Mouse (Mus musculus): ENCODE measurements around the gene Pih1d2. TPM values are rescaled to one million over a fixed set of nuclear protein-coding genes. Genes with fewer than 3 reads are reported as not detected.
A peak's percentile ranks its signal among the peaks of the same experiment; 100 is the strongest.

The Pih1d2 gene
- 5.2 and 5.8 TPM in 2 replicates for polyA plus RNA-seq (2015; fragmentation: Nextera tagmentation; extraction: Ambion mirVana)

DNA sequence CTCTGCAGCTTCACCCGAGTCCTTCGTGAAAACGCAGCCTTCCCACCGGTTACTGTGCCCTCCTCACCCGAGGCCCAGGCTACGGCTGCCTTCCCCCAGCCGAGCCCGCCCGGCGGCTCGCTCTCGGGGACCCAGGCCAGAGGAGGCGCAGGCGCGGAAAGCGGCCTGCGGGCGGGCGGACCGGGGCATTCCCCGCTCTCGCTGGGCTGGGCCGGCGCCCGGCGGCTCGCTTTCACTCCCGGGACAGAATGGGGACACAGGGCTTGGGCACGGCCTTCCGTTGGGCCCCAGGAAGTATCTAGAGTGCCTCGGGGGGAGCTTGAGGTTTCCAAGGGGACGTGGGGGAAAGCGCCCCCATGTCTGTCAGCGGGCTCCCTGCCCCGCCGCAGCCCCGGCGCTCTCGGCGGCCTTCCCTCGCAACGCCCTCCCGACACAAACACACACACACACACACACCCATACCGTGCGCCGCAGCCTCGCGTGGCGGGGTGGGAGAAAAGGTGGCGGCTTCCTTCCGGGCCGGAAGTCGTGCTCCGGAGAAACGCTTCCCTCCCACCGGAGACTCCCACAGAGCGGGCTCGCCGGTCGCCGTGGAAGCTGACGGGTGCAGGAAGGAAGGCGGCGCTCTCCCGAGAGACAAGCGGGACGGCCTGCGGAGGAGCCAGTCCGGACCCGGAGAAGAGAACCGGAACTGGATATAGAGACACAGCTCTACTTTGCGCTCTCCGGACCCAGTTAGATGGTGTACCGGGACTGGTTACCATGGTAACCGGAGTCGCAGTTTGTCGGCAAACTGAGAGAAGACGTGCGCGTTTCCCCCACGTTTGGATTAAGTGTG, at the start of gene Pih1d2, which contains the start of gene Nkapd1:
TSS of gene Pih1d2 (plus strand) at position 556 of the 838 bp plus-strand sequence.
TSS of gene Nkapd1 (minus strand) at position 699 of the 838 bp plus-strand sequence.
- Histone ChIP-seq H3K4me3 (peak within 1 kb of the TSS; percentile 100), H3K4me1 (replicated peaks) (peaks cover 28% of the 10 kb centered on the region), H3K27ac (replicated peaks) (peak within 1 kb of the TSS; percentile 97), H3K9ac (peak within 1 kb of the TSS; percentile 96), H3K36me3 (peaks cover 31% of the 10 kb centered on the region), H3K27me3 (no peaks in the 10 kb centered on the region), H3K4me2 (peak within 1 kb of the TSS; percentile 85), H3K9me3 (no peaks in the 10 kb centered on the region)
- ATAC-seq (ENCODE audit: low read depth): peak; percentile 97
- under 1% methylated on average over 70 of the region's 81 CpGs for WGBS

DNA sequence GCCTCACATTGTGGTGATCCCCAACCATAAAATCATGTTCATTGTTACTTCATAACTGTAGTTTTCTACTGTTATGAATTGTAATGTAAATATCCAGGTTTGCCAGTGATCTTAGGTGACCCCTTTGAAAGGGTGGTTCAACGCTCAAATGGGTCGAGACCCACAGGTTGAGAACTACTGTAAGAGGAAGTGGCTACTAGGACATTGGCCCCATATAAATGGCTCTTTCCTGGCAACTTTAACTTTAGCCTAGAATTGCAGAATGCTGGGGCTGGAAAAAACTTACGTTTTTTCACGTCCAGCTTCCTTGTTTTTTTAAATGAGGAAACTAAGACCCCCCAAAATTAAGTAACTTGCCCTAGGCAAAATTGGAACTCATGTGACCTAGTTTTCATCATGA, 49.7 kb upstream of the Pih1d2 start:
- Histone ChIP-seq H3K4me1 (replicated peaks) (no peaks in the 10 kb centered on the region), H3K4me3 (no peak overlapping the region), H3K27me3 (no peaks in the 10 kb centered on the region), H3K9ac (no peak overlapping the region), H3K27ac (replicated peaks) (no peak overlapping the region), H3K36me3 (no peaks in the 10 kb centered on the region), H3K4me2 (no peak overlapping the region), H3K9me3 (no peaks in the 10 kb centered on the region)
- WGBS: 92% methylated on average over 4 of the region's 4 CpGs
- ATAC-seq (ENCODE audit: low read depth): no peak

DNA sequence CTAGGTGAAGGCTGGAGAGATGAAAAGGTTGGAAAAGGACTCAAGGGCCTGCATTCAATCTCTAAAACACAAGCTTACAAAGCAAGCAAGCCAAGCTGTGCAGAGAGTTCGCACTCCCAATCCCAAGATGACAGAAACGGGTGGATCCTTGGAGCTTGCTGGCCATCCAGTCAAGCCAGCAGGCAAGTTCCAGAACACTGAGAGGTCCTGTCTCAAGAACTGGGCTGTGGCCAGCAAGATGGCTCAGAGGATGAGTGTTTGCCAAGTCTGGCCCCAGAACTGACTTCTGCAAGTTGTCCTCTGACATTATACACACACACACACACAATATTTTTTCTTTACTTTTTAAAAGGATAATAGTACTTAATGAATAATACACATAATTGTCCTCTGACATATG, 49.2 kb upstream of the Pih1d2 start:
- no peak overlapping the region for H3K9ac ChIP-seq
- H3K4me1 ChIP-seq (replicated peaks): no peaks in the 10 kb centered on the region
- ATAC-seq (ENCODE audit: low read depth): no peak
- no peaks in the 10 kb centered on the region for H3K9me3 ChIP-seq
- H3K36me3 ChIP-seq: no peaks in the 10 kb centered on the region
- 91% methylated on average over 2 of the region's 2 CpGs for WGBS
- no peak overlapping the region for H3K4me2 ChIP-seq
- H3K27me3 ChIP-seq: no peaks in the 10 kb centered on the region
- H3K27ac ChIP-seq (replicated peaks): no peak overlapping the region
- H3K4me3 ChIP-seq: no peak overlapping the region

DNA sequence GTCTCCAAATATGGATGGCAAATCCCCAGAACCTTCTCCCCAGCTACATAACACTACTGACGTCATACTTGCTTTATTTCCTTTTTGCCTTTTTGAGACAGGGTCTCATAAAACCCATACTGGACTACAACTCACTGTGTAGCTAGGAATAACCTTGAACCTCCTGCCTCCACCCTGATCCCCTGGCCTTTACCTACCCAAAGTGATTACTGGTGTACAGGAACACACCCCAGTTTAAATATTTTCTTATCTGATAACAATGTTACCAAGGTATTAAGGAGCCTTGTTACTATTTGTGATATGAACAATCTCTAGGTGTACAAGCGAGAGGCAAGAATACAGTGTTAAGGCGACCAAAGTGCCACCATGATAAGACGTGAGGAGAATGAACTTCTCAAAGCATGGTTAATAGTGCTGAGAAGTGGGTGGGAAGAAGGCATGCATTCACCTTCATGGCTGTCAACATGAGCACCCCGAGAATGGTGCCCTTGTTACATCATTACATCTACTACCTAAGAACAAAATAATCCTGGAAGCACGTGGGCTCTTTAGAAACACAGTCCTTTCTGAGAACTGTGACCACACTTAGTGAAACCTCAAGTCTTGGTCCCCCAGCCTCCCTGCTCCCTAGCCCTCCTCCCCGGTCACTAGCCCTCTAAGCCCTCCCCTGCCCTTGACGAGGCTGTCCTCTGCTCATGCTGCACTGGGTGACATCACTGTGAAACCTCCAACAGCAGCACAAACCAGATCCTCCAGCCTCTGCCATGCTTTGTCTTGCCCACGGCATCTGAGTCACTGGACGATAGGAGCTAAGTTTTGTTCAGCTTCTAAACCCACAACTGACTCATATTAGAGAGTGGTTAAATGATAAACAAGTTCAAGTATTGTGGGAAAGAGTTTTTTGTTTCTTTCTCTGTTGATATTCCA, 47.3 kb upstream of the Pih1d2 start:
- no peaks in the 10 kb centered on the region for H3K36me3 ChIP-seq
- no peak overlapping the region for H3K4me3 ChIP-seq
- H3K4me2 ChIP-seq: no peak overlapping the region
- no peak overlapping the region for H3K27ac ChIP-seq (replicated peaks)
- no peak for ATAC-seq (ENCODE audit: low read depth)
- H3K9ac ChIP-seq: no peak overlapping the region
- no peaks in the 10 kb centered on the region for H3K9me3 ChIP-seq
- WGBS: 81% methylated on average over 10 of the region's 10 CpGs
- no peaks in the 10 kb centered on the region for H3K4me1 ChIP-seq (replicated peaks)
- no peaks in the 10 kb centered on the region for H3K27me3 ChIP-seq

DNA sequence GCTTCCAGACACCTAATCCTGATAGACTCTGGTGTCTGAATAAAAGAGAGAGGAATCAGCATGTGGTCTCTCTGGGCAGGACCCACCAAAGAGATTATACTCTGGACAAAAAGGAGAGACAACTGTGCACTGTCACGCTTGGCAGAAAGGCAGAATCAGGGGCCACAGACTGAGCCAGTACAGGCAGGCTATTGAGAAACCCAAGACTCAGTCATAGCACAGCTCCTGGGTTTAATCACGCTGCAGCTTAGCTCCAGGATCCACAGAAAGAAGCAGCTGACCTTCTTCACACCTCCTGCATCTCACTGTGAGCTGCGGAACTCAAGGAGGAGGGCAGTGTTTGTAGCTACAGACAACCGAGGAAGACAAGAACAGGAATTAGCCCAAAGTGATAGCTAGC, 36.8 kb upstream of the Pih1d2 start:
- Histone ChIP-seq H3K9me3 (no peaks in the 10 kb centered on the region), H3K27me3 (no peaks in the 10 kb centered on the region), H3K9ac (no peak overlapping the region), H3K27ac (replicated peaks) (no peak overlapping the region), H3K36me3 (no peaks in the 10 kb centered on the region), H3K4me2 (no peak overlapping the region), H3K4me1 (replicated peaks) (0 out of 2 replicates have a peak, but pooled peaks cover 5% of the 10 kb centered on the region), H3K4me3 (no peak overlapping the region)
- WGBS: 43% methylated on average over 4 of the region's 4 CpGs
- no peak for ATAC-seq (ENCODE audit: low read depth)

DNA sequence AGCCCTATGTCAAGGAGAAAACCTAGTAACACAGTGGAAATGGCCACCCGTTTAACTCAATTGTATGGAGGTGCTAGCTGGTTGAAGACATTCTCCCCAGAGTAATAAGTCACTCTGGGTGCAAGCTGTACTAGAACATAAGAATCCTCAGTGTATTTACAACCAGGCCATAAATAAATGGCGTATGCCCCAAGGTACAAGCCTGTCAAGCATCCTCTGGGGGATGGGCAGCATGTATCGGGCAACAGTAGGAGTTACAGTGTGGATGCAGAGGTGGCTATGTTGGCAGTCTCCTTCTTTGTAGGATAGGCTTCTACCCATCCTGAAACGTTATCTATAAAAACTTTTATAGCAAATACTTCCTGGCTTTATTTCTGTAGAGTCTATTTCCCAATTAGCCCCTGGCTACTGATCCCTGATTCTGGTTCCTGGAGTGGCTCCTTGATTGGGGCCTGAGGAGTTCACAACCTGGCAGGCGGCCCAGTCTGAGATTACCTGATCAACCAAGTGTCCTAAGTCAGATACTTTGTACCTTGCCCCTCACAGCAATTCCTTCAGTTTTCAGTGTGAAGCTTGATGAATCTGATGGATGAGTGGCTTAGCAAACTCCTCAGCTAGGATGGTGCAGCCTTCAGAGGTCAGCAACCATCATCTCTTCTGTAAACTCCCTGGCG, 31.8 kb upstream of the Pih1d2 start:
- H3K4me3 ChIP-seq: no peak overlapping the region
- H3K4me2 ChIP-seq: no peak overlapping the region
- H3K27ac ChIP-seq (replicated peaks): no peak overlapping the region
- H3K9me3 ChIP-seq: no peaks in the 10 kb centered on the region
- no peak overlapping the region for H3K9ac ChIP-seq
- H3K27me3 ChIP-seq: no peaks in the 10 kb centered on the region
- 78% methylated on average over 6 of the region's 6 CpGs for WGBS
- ATAC-seq (ENCODE audit: low read depth): no peak
- no peaks in the 10 kb centered on the region for H3K36me3 ChIP-seq
- H3K4me1 ChIP-seq (replicated peaks): 0 out of 2 replicates have a peak, but pooled peaks cover 5% of the 10 kb centered on the region

DNA sequence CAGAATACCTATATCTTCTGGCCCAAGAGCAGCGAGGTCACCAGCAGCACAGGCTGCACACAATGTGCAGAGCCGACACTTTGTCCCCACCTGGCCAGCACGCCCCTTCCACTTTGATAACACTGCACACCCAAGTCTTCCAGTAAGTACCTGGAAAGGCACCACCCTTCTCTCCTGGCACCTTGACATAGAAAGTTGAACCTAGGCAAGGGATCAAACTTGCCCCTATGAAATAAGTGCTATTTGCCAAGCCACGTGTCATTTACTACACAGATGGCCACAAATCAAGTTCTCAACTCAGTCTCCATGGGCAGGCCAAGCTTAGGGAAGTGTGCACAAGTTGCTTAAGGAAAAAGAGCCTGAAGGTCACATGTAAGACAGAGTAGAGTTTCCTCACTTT, 30.2 kb upstream of the Pih1d2 start:
- 87% methylated on average over 4 of the region's 4 CpGs for WGBS
- Histone ChIP-seq H3K27me3 (no peaks in the 10 kb centered on the region), H3K27ac (replicated peaks) (no peak overlapping the region), H3K4me3 (no peak overlapping the region), H3K36me3 (no peaks in the 10 kb centered on the region), H3K9me3 (no peaks in the 10 kb centered on the region), H3K4me1 (replicated peaks) (0 out of 2 replicates have a peak, but pooled peaks cover 5% of the 10 kb centered on the region), H3K4me2 (no peak overlapping the region), H3K9ac (no peak overlapping the region)
- no peak for ATAC-seq (ENCODE audit: low read depth)

DNA sequence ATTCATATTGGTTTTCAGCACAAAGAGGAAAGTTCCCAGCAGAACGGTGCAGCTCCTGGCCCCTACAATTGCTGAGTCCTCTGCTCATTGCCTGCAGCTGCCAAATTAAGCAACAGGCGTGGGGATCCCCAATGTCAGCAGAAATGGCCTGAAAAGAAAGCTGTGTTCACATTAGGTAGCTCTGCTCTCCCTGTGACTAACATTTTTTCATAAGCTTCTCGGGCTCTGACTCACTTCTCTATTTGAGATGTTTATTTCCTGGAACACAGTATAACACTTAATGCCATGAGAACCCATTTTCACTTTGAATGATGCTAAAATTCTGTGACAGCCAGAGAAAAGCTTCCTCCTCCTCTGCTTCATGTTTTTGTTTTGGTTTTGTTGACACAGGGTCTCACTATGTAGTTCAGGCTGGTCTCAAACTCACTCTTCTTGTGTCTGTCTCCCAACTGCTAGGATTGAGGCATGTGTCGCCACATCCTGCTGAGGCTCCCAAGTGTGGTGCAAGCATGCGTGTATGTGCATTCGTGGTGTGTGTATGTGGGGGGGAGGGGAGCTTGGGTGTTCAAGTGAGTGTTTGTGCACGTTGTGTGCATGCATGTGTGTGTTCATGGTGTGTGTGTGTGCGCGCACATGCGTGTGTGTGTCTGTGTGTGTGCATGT, 26.1 kb upstream of the Pih1d2 start:
- Histone ChIP-seq H3K27ac (replicated peaks) (no peak overlapping the region), H3K4me3 (no peak overlapping the region), H3K4me2 (no peak overlapping the region), H3K4me1 (replicated peaks) (no peaks in the 10 kb centered on the region), H3K27me3 (no peaks in the 10 kb centered on the region), H3K9ac (no peak overlapping the region), H3K36me3 (peaks cover 14% of the 10 kb centered on the region), H3K9me3 (no peaks in the 10 kb centered on the region)
- 79% methylated on average over 10 of the region's 10 CpGs for WGBS
- no peak for ATAC-seq (ENCODE audit: low read depth)

DNA sequence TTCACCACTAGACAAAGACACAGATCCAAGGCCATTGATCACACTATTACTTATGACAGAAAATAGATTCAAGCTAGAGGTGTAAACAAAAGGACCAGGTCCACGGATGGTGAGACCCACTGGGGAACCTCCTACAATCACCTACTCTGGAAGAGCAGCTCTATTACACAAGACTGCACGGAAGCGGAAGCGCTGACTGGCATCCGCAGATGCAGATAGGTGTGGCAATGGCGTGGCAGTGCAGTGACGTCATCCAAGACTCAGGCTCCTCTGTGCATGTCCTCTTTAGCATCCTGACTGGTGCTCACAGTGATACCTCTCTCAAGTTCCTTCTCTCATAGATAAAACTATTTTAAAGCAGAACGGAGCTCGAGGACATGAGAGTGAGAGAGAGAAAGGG, 24.2 kb upstream of the Pih1d2 start:
- no peaks in the 10 kb centered on the region for H3K4me1 ChIP-seq (replicated peaks)
- ATAC-seq (ENCODE audit: low read depth): no peak
- peaks cover 32% of the 10 kb centered on the region for H3K36me3 ChIP-seq
- no peak overlapping the region for H3K27ac ChIP-seq (replicated peaks)
- no peaks in the 10 kb centered on the region for H3K9me3 ChIP-seq
- WGBS: 88% methylated on average over 9 of the region's 9 CpGs
- no peaks in the 10 kb centered on the region for H3K27me3 ChIP-seq
- no peak overlapping the region for H3K4me3 ChIP-seq
- H3K4me2 ChIP-seq: no peak overlapping the region
- no peak overlapping the region for H3K9ac ChIP-seq

DNA sequence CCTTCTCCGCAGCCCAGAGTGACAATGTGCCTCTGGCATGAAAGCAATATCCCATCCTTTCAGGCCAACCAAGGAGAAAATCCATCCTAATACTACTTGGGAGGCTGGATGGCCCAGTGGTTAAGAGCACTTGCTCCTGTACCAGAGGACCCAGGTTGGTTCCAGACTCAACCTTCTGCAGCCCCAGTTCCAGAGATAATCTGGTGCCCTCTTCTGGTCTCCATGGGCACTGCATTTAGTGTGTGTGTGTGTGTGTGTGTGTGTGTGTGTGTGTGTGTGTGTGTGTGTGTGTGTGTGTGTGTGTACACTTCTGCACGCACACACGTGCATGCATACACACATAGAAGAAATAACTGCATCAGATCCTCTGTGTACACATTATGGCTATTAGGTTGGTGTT, 23.6 kb upstream of the Pih1d2 start:
- Histone ChIP-seq H3K4me1 (replicated peaks) (no peaks in the 10 kb centered on the region), H3K4me2 (no peak overlapping the region), H3K36me3 (peaks cover 38% of the 10 kb centered on the region), H3K9me3 (no peaks in the 10 kb centered on the region), H3K27me3 (no peaks in the 10 kb centered on the region), H3K27ac (replicated peaks) (no peak overlapping the region), H3K4me3 (no peak overlapping the region), H3K9ac (no peak overlapping the region)
- ATAC-seq (ENCODE audit: low read depth): no peak
- 79% methylated on average over 3 of the region's 3 CpGs for WGBS

DNA sequence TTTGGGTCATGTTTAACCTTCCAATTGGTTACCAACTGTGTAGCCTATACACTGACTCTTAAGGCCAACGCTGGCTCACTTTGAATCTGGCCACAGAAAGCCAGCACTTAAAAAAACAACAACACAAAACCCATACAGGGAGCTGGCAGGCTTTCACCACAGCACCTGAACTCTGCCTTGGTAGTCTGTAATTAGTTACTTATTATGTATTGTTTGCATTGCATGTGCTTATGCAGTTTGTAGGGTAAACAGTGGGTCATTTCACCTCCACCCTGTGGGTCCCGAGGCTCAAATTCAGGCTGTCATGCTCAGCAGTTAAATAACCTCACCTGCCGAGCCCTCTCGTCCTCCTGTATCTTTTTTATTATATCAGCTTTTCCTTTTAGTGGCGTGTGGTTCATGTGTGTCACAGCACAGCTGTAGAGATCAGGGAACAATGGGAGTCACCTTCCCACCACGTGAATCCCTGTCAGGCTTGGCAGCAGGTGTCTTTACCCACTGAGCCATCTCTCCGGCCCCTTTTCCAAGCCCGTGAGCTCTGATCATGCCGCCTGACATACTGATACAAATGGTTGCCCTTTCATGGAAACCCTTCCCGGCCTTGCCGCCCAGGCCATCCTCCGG, 22.2 kb upstream of the Pih1d2 start:
- no peak for ATAC-seq (ENCODE audit: low read depth)
- 78% methylated on average over 12 of the region's 12 CpGs for WGBS
- Histone ChIP-seq H3K4me3 (no peak overlapping the region), H3K9me3 (no peaks in the 10 kb centered on the region), H3K4me2 (no peak overlapping the region), H3K9ac (no peak overlapping the region), H3K4me1 (replicated peaks) (no peaks in the 10 kb centered on the region), H3K36me3 (peaks cover 51% of the 10 kb centered on the region), H3K27me3 (no peaks in the 10 kb centered on the region), H3K27ac (replicated peaks) (no peak overlapping the region)
